Mouse (Mus musculus) urinary bladder, postnatal 14 days (tissue): Measurements from ENCODE around the gene Eddm3b.
A peak's percentile ranks its signal among the peaks of the same experiment; 100 is the strongest.

ENCODE experiments used
- DNase-seq: peaks from one replicate; pipeline ENCODE4 v3.0.0; 2021; ENCODE audit warnings: low spot score

Eddm3b gene

GRCm38 (mm10) chr14:51113916-51114560, at the start of gene Eddm3b:
Eddm3b (plus strand) TSS chr14:51114426.
- no peak for DNase-seq

- no peak for DNase-seq
Measured at GRCm38 (mm10) chr14:51068956-51069355, 45.3 kb upstream of the Eddm3b start.

GRCm38 (mm10) chr14:51069617-51070016, 44.6 kb upstream of the Eddm3b start:
- DNase-seq: peak; percentile 50

GRCm38 (mm10) chr14:51074335-51074734, 39.9 kb upstream of the Eddm3b start, which contains the start of gene Olfr750:
Olfr750 (minus strand) TSS chr14:51074435.
- no peak for DNase-seq

- DNase-seq: no peak
Measured at GRCm38 (mm10) chr14:51079180-51079579, 35.0 kb upstream of the Eddm3b start.

- DNase-seq: no peak
Measured at GRCm38 (mm10) chr14:51081035-51081434, 33.2 kb upstream of the Eddm3b start.

- peak; percentile 50 for DNase-seq
Measured at GRCm38 (mm10) chr14:51082599-51083581, 31.3 kb upstream of the Eddm3b start.

GRCm38 (mm10) chr14:51083805-51084204, 30.4 kb upstream of the Eddm3b start:
- DNase-seq: no peak

- DNase-seq: no peak
Measured at GRCm38 (mm10) chr14:51085086-51085485, 29.1 kb upstream of the Eddm3b start.

GRCm38 (mm10) chr14:51085911-51086310, 28.3 kb upstream of the Eddm3b start:
- DNase-seq: no peak

GRCm38 (mm10) chr14:51087762-51088161, 26.5 kb upstream of the Eddm3b start:
- DNase-seq: no peak

GRCm38 (mm10) chr14:51088166-51088969, 25.9 kb upstream of the Eddm3b start:
- peak; percentile 87 for DNase-seq

GRCm38 (mm10) chr14:51088970-51089673, 25.1 kb upstream of the Eddm3b start:
- DNase-seq: peak; percentile 96

GRCm38 (mm10) chr14:51089674-51090076, 24.6 kb upstream of the Eddm3b start:
- DNase-seq: no peak

GRCm38 (mm10) chr14:51090077-51090781, 24.0 kb upstream of the Eddm3b start:
- peak; percentile 81 for DNase-seq

- peak; percentile 77 for DNase-seq
Measured at GRCm38 (mm10) chr14:51090921-51091900, 23.0 kb upstream of the Eddm3b start, which contains the start of the genes Rnase4 and Ang. Rnase4 (plus strand) TSS chr14:51091077. Ang (plus strand) TSS chr14:51091150.

GRCm38 (mm10) chr14:51092073-51092620, 22.1 kb upstream of the Eddm3b start:
- DNase-seq: no peak

GRCm38 (mm10) chr14:51093496-51093895, 20.7 kb upstream of the Eddm3b start:
- DNase-seq: no peak
